Mouse (Mus musculus): ENCODE data around the gene Icam1. TPM values are rescaled to one million over a fixed set of nuclear protein-coding genes. Genes with fewer than 3 reads are reported as not detected.
"Not testable (repeated sequence)": the region's sequence is repeated elsewhere in the genome, so short reads cannot be mapped to it uniquely, and the experiment has no call there.

The Icam1 gene
- total RNA-seq, 2 experiments from 2014 or later: 10.7 to 14.8 TPM

DNA sequence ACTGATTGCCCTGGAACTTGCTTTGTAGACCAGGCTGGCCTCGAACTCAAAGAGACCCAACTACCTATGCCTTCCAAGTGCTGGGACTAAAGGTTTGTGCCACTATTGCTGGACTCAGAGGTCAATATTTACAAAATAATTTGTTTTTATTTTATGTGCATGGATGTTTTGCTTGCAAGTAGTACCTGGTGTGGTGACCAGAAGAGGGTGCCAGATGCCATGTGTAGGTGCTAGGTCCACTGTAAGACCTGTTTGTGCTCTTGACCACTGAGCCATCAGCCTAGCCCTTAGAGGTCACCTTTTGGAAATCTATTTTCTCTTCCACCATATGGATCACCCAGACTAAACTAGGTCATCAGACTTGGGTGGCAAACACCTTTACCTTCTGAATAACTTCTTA is 6.9 kb downstream of the Icam1 start:
- DNase-seq: no peak

DNA sequence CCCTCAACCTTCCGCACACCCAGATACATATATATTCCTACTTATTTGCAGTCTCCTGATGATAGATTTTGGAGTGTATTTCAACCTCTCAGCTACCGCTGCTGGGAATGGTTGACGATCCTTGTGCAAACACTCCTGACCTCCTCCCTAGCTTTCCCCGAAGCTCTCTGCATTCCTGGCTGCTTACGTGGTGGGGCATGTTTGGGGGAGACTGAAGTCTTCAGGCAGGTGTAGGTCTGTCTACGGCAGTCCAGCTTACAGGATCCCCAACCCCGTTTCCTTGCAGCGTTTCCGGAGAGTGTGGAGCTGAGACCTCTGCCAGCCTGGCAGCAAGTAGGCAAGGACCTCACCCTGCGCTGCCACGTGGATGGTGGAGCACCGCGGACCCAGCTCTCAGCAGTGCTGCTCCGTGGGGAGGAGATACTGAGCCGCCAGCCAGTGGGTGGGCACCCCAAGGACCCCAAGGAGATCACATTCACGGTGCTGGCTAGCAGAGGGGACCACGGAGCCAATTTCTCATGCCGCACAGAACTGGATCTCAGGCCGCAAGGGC is 9.5 kb downstream of the Icam1 start:
- DNase-seq: no peak

DNA sequence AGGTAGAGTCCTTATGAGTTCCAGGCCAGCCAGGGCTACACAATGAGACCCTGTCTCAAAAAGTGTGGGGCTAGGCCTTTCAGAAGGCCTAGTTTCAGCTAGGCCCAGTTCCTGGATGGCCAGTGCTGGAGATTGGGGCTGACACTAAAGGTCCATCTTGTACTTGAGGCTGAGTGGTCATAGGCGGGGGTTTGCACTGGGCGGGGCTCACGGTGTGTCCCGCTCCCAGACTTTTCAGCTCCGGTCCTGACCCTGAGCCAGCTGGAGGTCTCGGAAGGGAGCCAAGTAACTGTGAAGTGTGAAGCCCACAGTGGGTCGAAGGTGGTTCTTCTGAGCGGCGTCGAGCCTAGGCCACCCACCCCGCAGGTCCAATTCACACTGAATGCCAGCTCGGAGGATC is 11.1 kb downstream of the Icam1 start:
- DNase-seq: no peak

- DNase-seq: no peak
These were observed 12.0 kb downstream of the Icam1 start for GRCm38 (mm10) chr9:21027774-21028290.

DNA sequence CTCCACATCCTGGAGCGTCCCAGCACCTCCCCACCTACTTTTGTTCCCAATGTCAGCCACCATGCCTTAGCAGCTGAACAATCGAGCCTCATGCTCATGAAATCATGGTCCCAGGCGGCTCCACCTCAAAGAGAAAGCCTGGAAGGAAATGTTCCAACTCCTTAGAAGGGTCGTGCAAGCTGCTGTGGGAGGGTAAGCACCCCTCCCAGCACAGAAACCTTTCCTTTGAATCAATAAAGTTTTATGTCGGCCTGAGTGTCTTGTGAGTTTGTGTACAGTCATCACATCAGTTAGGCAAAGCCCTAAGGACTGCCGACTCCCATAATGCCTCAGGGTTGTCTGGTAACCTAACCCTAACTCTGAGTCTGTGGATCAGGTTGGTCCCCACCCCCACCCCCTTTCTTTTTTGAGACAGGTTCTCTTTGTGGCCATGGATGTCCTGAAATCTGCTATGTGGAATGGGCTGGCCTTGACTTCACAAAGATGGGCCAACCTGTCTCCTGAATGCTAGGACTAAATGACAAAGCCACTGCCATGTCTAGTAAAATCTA is 12.8 kb downstream of the Icam1 start:
- no peak for DNase-seq

- DNase-seq: peak; percentile 89 to 91
These were observed 13.7 kb downstream of the Icam1 start, which contains the start of gene Icam4 for GRCm38 (mm10) chr9:21029291-21030054. Gene Icam4, plus strand, starts transcription at chr9:21029373.

DNA sequence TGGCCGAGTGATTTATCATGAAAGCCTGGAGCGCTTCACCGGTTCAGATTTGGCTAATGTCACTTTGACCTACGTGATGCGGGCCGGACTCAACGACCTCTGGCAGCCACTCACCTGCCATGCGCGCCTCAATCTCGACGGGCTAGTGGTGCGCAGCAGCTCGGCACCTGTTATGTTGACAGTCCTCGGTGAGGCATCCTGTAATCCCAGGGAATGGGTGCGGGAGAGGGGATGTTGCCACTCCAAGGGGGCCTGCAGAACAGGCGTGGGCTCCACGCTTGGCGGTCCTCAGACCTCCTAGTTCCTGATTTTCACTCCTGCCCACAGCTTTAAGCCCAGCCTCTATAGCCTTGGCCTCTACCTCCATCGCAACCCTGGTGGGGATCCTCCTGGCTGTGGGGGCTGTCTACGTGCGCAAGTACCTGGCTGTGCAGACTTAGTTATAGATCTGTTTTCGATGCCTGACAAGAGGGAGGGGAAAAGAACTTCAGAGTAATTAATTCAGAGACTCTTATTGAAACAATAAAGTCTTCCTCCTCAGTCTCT is 14.3 kb downstream of the Icam1 start:
- no peak for DNase-seq

DNA sequence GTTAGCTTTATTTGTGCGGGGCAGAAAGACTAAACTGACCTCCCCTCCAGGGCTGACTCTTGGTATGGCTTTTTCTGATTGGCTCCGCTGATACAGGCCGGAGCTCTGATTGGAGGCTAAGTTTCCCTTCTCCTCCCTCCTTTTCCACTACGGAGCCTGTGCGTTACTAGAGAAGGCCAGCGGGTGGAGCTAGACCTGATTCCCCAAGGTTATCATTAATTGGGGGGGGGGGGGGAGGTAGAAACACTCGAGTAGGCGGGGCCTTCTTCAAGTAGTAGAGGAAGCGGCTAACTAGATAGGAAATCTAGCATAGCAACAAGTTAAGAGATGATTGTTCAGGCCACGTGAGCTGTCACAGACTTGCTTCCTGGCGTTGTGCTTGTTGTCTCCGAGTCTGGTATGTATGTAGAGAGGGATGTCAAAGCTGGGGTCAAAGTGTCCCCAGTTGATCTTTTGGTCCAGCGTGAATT is 15.0 kb downstream of the Icam1 start:
- DNase-seq: peak; percentile 83 to 89

DNA sequence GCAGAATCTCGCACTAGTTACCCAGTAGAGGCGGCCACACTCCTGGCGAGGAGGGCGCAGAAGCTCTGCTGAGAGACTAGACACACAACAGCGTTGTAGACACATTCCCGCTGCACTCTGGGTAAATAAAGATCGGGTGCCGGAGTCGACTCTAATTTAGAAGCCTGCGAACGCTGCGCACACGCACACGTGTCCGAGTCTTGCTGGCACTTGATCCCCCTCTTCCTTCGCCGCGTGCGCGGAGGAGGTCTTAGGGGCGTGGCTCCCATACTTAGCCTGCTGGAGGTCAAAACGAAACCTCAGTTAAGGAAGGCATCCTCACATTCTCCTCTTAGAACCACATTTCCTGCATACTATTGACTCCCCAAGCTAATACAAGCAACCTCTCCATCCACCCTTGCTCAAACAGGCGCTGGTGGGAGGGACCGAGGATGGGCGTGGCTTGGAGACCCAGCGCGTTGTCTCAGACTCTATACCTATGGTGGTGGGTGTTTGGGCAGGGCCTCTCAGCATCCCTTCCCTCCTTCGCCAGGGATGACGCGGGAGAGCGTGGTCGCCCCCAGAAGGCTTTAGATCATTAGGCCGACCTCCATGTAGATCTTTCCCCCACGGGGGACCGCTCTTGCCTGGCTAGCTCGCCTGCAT is 15.6 kb downstream of the Icam1 start:
- DNase-seq: peak; percentile 71 to 73

DNA sequence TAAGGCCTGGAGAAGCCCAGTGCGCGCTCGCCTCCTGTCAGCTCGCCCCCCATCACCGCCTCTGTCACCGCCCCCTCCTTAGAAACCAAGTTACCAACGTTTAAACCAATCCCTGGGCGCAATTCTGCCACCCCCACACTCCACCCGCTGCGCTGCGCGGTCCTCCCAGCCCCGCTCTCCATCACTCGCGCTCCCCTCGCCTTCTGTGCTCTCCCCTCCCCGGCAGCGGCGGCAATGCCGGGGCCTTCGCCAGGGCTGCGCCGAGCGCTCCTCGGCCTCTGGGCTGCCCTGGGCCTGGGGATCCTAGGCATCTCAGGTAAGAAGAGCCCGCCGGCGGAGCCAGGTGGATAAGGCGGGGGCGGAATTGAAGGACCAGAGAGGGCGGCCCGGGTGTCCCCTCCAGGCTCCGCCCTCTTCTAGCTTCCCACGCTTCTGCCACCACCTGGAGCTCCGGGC is 16.1 kb downstream of the Icam1 start, which contains the start of gene Icam5:
Icam5 (plus strand) TSS at position 178 of the 456 bp plus-strand sequence.
- peak in 1 of 2 experiments; percentile 38 for DNase-seq

- no peak for DNase-seq
These were observed 16.7 kb downstream of the Icam1 start for GRCm38 (mm10) chr9:21032491-21032890.

- DNase-seq: peak; percentile 92 to 94
These were observed 17.4 kb downstream of the Icam1 start for GRCm38 (mm10) chr9:21033136-21033535.

DNA sequence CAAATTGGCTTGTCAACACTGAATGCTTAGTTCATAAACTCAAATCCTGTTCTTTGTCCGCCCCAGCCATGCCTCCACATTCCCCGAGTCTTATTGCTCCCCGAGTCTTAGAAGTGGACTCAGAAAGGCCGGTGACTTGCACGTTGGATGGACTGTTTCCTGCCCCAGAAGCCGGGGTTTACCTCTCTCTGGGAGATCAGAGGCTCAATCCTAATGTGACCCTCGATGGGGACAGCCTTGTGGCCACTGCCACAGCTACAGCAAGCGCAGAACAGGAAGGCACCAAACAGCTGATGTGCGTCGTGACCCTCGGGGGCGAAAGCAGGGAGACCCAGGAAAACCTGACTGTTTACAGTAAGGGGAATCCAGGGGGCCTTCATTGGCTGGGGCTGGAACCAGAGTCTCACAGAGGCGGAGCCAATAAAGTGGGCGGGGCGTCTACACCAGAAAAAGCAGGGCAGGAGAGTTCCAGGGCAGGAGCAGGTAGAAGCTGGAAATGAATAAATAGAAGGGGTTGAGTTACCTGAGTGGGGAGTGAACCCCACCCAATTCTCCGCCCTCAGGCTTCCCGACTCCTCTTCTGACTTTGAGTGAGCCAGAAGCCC is 18.8 kb downstream of the Icam1 start:
- no peak for DNase-seq

- no peak for DNase-seq
These were observed 19.8 kb downstream of the Icam1 start for GRCm38 (mm10) chr9:21035586-21035985.

DNA sequence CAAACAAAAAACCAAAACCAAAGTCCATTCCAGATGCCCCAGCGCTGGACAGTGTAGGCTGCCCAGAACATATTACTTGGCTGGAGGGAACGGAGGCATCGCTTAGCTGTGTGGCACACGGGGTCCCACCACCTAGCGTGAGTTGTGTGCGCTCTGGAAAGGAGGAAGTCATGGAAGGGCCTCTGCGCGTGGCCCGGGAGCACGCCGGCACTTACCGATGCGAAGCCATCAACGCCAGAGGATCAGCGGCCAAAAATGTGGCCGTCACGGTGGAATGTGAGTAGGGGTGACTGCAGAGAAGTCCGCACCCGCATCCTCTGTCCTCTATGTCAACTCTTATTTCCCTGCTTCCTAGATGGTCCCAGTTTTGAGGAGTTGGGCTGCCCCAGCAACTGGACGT is 20.4 kb downstream of the Icam1 start:
- DNase-seq: no peak

DNA sequence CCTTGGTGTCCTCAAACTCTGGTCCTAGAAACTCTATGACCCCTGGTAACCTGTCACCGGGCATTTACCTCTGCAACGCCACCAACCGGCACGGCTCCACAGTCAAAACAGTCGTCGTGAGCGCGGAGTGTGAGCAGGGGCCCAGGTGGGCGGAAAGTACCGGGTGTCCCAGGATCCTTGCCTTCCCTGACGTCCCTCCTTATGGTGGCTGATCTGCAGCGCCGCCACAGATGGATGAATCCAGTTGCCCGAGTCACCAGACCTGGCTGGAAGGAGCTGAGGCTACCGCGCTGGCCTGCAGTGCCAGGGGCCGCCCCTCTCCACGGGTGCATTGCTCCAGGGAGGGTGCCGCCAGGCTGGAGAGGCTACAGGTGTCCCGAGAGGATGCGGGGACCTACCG is 20.9 kb downstream of the Icam1 start:
- no peak for DNase-seq

DNA sequence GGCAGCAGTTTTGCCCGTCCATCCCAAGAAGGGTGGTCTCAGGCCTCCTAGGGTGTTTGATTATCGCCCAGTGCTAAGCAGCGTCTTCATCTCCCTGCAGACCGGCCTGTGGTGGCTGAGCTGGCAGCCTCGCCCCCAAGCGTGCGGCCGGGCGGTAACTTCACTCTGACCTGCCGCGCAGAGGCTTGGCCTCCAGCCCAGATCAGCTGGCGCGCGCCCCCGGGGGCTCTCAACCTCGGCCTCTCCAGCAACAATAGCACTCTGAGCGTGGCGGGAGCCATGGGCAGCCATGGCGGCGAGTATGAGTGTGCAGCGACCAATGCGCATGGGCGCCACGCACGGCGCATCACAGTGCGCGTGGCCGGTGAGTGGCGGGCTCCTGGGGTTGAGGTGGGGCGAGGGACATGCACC is 21.7 kb downstream of the Icam1 start:
- peak in 1 of 2 experiments; percentile 37 for DNase-seq

DNA sequence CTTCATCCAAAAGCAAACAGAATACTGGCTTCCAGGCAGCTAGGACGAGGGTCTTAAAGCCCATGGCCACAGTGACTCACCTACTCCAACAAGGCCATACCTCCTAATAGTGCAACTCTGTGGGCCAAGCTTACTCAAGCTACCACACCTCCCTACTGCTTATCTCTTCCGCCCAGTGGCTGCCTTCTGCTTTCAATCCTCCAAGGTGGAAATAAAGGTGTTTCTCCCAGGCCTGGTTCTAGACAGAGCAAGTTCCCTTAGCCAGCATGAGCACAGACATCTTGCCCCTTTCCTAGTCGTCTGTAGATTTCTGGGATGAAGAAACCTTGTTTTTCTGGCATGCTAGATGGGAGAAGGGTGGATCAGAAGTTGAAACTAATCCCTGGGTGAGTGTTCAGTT is 24.0 kb downstream of the Icam1 start:
- DNase-seq: no peak

- DNase-seq: peak in 1 of 2 experiments; percentile 56
These were observed 25.5 kb downstream of the Icam1 start for GRCm38 (mm10) chr9:21041308-21041707.

DNA sequence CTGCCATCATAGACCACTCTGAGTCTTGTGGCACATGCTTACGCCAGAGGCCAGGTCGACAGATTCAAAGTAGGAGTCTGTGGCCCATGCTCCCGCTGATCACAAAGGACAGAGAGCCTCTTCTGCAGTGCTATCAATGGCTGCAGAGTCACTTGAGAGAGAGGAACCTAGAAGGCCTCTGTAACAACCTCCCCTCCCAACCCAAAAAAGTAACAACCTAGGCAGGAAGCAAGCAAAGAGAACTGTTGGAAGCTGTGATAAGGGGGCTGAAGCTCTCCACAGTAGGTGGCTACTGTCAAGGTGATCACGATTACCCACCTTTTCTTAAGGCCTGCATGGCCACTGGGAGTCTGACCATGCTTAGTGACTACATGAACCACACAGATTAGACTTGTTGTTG is 27.8 kb downstream of the Icam1 start:
- DNase-seq: no peak

DNA sequence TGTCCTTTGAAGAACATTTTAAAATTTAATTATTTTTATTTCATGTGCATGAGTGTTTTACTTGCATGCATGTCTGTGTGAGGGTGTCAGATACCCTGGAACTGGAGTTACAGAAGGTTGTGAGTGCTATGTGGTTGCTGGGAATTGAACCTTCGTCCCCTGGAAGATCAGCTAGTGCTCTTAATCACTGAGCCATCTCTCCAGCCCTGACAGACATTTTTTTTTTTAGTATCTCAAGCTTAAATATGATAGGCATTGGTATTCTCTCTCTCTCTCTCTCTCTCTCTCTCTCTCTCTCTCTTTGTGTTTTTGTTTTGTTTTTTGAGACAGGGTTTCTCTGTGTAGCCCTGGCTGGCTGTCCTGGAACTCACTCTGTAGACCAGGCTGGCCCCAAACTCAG is 29.0 kb downstream of the Icam1 start:
- DNase-seq: not testable (repeated sequence)

DNA sequence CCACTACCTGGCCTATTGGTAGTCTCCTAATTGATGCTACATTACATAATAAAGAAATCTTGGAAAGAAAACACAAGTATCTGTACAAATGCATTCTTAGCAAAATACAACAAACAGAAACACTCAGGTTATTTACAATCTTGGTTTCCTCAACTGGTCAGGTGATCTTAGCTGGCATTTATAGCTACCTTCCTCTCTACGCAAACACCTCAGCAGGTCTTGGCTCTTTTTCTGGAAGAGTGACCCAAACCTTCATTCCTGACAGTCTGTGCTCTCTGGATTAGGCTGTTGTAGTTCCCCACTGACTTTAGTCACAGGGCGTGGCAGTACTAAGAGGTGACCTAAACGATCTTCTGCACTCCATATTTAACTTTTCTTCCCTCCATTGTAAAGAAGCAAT is 29.4 kb downstream of the Icam1 start:
- DNase-seq: no peak
